Mouse (Mus musculus): ENCODE measurements around the gene Isyna1. TPM values are rescaled to one million over a fixed set of nuclear protein-coding genes. Genes with fewer than 3 reads are reported as not detected.

Gene Isyna1
- total RNA-seq, 2 experiments from 2014 or later: 51.9 to 52.1 TPM

DNA sequence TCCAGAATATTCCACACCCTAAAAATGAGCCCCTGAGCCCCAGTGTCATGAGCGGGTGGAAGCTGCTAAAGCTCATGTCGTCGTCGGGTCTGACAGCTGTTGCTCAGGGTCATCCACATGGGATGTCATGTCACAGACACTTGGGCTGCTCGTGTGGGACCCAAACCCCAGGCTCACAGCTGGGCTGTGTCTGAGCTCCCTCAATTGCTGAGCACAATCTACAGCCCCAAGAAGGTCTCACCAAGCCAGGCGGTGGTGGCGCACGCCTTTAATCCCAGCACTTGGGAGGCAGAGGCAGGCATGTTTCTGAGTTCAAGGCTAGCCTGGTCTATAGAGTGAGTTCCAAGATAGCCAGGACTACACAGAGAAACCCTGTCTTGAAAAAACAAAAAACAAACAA, 21.1 kb downstream of the Isyna1 start:
- intact Hi-C loops (cut with DNase I): loop anchor here (10.0 kb wide), 1 partner anchor 50 kb away; the partner anchor contains the start of gene Pgpep1
- no peak for DNase-seq (ENCODE audit: low spot score in 2 of 2)

DNA sequence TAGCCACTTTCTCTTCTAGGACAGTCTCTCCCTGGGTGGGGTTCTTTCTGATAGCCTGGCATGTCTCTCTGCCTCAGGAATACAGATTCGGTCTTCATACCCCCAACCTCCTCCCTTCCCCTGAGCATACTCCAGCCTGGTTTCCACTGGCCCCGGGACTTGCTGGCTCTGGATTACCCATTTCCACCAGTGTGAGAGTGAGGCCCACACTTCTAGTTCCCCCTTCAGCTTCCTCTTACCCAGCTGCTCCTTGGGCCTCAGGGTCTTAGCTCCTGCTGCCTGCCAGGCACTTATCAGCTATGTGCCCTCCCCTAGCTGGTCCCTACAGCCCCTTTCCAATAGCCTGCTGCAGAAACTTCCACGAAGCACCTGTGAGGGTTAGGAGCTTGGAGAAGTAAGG, 21.7 kb downstream of the Isyna1 start, which contains the start of gene Lrrc25:
Gene Lrrc25, plus strand, starts transcription at position 262 of the 400 bp plus-strand sequence.
- DNase-seq (ENCODE audit: low spot score in 2 of 2): no peak
- intact Hi-C loops (cut with DNase I): loop anchor here (10.0 kb wide), 1 partner anchor 49 kb away; the partner anchor contains the start of gene Pgpep1

DNA sequence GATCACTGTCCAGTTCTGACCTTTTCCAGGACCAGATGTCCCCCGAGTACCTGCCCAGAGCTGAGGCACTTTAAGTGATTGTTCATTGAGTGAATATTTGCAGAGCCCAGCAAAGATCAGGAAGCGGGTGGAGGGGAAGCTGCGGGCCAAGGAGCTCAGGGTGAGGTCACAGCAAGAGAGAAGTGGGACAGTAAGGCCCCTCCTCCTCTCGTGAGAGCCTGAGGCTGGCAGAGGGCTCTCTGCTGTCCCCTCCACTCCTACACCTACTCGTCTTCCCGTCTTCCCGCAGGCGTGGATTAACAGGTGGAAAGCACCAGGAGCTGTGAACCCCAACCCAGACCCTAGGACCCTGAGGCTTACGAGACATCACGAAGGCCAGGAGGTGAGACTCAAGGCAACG, 22.5 kb downstream of the Isyna1 start:
- no peak for DNase-seq (ENCODE audit: low spot score in 2 of 2)
- intact Hi-C loops (cut with DNase I): loop anchor here (10.0 kb wide), 1 partner anchor 48 kb away; the partner anchor contains the start of gene Pgpep1

DNA sequence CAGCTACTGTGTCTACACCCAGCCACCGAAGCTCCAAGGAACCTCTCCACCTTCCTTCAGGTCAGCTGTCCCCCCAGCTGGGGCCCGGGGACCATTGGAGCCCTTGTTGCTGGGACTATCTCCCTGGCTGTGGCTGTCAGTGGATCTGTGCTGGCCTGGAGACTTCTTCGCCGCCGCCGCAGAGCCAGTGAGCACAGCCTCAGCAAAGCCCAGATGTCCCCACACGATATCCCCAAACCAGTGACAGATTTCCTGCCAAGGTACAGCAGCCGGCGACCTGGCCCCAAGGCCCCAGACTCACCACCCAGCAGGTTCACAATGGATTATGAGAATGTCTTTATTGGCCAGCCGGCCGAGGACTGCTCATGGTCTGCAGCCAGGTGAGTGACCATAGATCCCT, 23.8 kb downstream of the Isyna1 start:
- intact Hi-C loops (cut with DNase I): loop anchor here (10.0 kb wide), 1 partner anchor 47 kb away; the partner anchor contains the start of gene Pgpep1
- DNase-seq (ENCODE audit: low spot score in 2 of 2): no peak

DNA sequence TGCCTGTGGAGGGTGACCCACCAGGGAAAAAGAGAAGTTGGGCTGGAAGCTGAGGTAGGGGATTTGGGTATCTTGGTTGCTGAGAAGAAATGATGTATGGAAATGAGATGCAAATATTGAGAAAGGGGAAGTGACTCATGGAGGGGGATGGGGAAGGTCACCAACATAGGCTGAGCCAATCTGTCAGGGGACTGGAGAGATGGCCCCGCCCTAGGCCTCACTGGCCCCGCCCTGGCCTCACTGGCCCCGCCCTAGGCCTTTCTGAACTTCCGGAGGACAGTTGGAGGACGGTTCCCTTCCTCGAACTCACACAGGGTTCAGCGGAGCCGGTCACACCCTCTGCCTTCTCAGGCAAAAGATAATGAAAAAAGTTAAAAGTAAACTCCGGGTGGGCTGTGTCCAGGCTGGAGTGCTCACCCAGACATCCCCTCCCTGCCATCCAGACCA, 24.7 kb downstream of the Isyna1 start:
- intact Hi-C loops (cut with DNase I): loop anchor here (10.0 kb wide), 1 partner anchor 46 kb away; the partner anchor contains the start of gene Pgpep1
- DNase-seq (ENCODE audit: low spot score in 2 of 2): peak in 1 of 2 experiments; percentile 40

DNA sequence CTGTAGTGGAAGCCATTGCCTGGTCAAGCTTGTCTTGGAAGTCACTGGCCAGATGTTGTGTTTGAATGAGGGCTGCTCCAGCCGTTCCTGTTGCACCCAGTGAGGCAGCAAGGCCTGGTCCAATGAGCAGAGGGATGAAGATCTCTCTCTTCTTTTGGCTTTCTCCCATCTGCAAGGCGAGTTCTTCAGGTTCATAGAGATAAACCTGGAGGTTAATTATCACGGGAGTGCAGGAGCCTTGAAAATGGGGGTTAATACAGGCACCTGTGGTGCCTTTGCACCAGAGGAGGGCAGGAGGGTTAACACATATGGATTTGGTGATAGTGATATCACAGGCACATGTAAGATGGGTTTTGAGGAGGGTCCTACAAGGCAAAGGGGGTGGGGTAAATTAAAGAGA, 28.0 kb downstream of the Isyna1 start:
- DNase-seq (ENCODE audit: low spot score in 2 of 2): no peak
- intact Hi-C loops (cut with DNase I): no loop called here

DNA sequence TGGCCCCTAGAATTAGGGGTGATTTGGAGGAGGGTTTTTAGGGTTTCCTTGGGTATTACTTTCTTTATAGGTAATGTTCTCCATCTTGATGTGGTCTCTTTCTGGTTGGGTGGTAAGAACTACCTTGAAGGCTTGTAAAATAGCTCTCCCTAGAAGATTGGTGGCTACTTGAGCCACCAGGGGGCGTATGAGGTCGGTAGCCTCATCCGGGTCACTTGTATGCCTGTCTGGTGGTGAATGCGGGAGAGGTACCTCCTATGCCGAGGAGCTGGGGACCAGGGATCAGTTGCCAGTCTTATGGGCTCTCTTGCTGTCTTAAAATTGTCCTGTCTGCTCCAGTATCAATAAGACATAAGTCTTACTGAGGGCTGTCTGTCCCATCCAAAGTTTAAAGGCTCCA, 30.9 kb downstream of the Isyna1 start:
- intact Hi-C loops (cut with DNase I): no loop called here
- no peak for DNase-seq (ENCODE audit: low spot score in 2 of 2)

DNA sequence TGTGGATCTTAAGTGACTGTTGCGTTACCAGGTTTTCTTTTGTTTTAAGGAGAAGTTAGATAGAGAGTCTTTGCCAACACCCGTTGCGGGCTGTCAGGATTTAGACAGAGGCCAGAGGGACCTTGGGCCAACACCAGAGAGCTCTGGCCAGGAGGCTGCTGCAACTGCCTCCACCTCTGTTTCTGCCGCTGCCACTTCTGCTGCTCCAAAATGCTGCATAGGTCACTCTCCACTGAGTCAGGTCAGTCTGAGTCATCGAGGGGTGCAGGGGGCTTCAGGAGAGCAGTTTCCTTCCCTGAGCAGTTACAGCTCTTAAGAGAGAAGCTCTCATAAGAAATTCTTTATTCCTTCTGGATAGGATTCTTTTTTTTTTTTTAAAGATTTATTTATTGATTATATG, 32.9 kb downstream of the Isyna1 start:
- intact Hi-C loops (cut with DNase I): no loop called here
- DNase-seq (ENCODE audit: low spot score in 2 of 2): no peak

DNA sequence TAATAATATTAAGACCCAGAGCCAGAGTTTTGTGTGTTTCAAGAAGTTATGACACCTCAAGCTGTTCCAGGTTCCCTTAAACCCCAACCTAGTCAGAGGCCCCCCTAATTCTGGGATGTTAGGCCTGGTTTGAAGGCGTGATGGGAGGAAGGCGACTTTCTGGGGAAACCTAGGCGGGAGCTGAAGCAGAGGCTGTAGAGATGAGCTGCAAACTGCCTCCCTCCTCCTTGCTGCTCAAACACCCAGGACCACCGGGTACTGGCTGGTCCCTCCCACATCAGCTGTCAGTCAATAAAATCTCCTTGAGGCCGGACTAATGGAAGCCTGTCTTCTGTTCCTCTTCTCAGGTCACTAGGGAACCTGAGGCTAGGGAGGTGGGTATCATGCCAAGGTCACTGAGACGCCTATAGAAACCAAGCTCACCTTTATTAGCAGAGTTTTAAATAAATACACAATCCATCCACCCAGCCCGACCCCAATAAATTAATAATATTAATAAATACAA, 34.9 kb downstream of the Isyna1 start:
- intact Hi-C loops (cut with DNase I): no loop called here
- DNase-seq (ENCODE audit: low spot score in 2 of 2): no peak

DNA sequence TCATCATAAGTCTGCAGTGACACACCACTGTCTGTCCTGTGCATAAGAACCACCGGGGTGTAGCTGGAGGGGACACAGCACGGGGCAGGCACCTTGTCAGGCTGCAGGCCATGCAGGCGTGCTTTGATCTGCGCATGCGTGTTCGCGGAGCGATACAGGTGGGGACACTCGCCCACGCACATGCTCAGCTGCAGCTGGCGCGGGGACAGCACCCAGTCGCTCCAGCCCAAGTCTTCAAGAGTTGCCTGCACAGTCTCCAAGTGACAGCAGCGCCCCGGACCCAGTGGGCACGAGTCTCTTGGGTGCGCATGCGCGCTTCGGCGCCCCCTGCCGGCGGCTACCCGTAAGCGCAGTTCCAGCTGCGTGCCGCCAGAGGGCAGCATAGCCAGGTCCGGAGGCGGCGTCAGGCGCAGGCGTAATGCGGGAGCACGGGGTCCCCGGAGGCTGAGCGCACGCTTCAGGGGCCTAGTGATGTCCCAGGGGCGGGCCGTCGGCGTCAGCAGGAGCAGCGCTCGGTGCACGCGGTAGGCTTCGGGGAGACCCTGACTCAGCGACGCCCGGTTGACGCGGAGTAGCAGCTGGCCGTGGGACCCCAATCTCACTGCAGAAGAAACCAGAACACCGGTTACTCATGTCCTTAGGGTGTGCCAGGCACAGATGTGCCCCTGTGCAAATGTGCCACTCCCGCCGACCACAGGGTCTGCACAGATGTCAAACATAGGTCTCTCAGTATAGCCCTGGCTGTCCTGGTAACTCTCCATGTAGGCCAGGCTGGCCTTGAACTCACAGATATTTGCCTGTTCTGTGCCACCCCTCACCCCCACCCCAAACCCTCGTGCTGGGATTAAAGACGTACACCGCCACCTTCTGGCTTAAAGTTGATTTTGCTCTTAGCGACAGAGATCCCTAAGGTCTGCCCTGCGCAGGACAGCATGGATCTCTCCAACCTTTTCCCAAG, 35.7 kb downstream of the Isyna1 start:
- intact Hi-C loops (cut with DNase I): loop anchor here (5.0 kb wide), 1 partner anchor 72 kb away; the partner anchor contains the start of gene Iqcn
- DNase-seq (ENCODE audit: low spot score in 2 of 2): peak; percentile 93 to 94

DNA sequence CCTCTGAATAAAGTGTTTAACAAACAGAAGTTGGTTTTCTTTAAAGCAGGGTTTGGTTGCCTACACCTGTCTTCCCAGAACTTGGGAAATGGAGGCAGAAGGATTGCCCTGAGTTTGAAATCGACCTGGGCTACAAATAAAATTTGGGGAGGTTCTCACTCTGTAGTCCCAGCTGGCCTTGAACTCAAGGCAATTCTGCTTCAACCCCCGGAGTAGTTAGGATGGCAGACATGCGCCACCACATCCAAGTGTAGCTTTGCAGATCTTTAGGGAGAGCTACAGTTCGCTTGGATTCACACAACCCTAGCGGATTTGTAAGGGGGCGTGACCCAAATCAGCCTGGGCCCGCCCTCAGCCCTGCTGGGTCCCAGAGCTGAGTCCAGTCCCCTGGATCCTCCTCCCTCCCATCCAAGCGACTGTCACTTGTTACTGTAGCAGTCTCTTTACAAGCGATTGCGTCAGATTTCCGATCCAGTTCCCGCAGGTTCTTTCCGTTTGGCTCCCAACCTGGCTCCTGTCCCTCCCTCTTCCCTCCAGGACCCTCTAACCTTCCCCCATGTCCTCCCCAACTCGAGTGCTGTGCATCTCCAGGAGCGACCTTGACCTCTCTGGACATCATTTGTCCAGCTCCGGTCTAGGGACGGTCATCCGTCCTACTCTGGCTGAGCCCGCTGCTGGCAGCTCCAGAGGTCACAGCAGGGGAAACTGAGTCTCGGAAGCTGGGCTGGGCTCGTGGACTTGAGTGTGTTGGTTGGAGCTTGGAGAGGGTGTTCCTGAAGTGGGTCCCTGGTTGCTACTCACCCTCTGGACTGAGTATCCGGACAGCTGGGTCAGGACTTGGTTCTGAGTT, 36.6 kb downstream of the Isyna1 start:
- intact Hi-C loops (cut with DNase I): loop anchor here (5.0 kb wide), 1 partner anchor 72 kb away; the partner anchor contains the start of gene Iqcn
- DNase-seq (ENCODE audit: low spot score in 2 of 2): no peak

DNA sequence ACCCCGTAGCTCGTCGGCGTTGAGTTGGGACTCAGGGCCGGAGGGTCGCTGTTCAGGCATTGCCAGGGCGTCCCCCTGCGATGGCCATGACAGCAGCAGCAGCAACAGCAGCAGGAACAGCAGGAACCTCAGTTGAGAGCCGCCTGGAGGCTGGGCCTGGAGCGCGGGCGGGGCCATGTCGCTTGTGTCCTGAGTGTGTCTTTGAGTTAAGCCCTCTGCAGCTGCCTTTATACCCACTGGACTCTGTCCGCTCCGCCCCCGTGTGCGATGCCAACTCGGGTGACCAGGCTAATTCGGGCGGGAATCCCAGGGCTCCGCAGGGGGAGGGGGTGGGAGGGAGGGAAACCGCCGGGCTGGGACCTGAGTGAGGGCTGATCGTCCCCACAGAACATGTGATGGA, 37.3 kb downstream of the Isyna1 start:
- intact Hi-C loops (cut with DNase I): loop anchor here (5.0 kb wide), 1 partner anchor 71 kb away; the partner anchor contains the start of gene Iqcn

DNA sequence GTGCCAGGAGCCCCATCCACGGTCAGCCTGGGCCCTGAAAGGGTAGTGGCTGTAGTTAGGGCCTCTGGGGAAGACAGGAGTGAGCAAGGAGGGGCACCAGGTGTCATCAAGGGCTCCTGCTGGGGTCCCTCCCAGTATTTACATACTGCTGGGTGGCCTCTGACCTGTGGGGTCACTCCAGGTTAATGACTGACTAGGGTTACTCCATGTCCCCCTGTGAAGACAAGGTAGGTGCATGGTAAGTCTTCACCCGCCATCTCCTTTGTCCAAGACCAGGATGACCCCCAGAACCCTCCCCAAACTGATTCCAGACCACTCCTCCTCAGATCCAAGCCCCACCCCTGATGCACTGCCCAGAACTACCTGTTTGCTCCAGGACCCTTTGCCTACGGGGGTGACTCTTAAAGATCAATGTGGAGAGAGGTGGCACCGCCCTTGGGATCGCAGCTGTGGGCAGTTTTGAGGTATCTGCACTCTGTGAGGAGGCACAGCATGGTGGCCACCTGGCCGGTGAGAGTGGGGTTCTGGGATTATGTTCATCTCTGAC, 38.2 kb downstream of the Isyna1 start, which contains the start of gene Gdf15:
Gene Gdf15, minus strand, starts transcription at position 111 of the 547 bp plus-strand sequence.
- no peak for DNase-seq (ENCODE audit: low spot score in 2 of 2)
- intact Hi-C loops (cut with DNase I): loop anchor here (5.0 kb wide), 1 partner anchor 70 kb away; the partner anchor contains the start of gene Iqcn

More for the DNA sequence above, 37.3 kb downstream of the Isyna1 start:
- no peak for DNase-seq (ENCODE audit: low spot score in 2 of 2)

DNA sequence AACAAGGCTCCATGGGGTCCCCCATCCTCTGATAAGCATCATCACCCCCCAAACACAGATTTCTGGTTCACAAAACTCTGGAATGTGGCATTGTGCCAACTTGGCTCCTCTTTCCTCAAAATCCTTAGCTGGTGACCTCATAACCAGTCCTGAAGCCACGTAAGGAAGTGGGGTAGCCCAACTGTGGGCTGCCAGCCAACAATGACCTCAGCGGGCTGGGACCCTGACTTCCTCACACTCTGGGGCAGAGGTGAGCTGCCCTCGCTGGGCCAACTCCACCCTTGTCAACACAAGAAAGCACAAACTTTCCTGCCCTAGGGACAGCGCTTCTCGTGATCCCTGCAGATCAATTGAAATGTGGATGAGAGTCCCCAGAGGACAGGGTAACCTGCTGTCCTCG, 39.9 kb downstream of the Isyna1 start:
- no peak for DNase-seq (ENCODE audit: low spot score in 2 of 2)
- intact Hi-C loops (cut with DNase I): loop anchor here (5.0 kb wide), 1 partner anchor 68 kb away; the partner anchor contains the start of gene Iqcn

DNA sequence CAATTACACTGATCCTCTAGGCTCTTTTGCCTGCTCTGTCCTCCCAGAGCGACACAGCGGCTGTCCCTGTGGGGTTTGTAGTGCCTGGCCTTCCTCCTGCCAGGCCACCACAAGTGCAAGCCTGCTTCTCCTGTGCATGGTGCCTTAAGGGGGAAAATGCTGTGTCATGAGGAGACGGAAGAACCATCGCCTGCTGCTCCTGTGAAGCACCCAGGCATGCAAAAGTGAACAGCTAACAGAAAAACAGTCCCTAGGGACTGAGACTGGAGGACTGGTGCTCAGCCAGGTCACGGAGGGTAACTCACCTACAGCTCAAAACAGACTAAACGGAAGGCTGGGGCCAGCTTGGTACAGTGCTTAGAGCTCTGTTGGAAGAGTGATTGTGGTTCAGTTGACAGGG, 41.4 kb downstream of the Isyna1 start:
- intact Hi-C loops (cut with DNase I): no loop called here
- DNase-seq (ENCODE audit: low spot score in 2 of 2): no peak

DNA sequence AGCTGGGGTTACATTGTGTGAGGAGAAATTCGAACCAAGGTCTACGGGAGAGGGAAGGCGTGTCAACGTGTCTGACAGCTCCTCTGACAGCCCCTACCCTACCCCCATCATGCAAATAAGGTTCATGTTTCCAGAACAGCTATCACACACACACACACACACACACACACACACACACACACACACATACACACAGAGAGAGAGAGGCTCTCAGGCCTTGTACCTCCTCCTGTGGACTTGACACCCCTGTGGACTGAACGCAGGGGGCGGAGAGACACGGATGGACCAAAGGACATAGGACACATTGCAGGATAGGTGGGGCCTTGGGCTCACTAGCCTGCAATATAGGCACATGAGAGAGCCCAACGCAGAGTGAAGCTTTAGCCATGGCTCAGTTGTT, 42.7 kb downstream of the Isyna1 start:
- intact Hi-C loops (cut with DNase I): no loop called here
- DNase-seq (ENCODE audit: low spot score in 2 of 2): no peak

DNA sequence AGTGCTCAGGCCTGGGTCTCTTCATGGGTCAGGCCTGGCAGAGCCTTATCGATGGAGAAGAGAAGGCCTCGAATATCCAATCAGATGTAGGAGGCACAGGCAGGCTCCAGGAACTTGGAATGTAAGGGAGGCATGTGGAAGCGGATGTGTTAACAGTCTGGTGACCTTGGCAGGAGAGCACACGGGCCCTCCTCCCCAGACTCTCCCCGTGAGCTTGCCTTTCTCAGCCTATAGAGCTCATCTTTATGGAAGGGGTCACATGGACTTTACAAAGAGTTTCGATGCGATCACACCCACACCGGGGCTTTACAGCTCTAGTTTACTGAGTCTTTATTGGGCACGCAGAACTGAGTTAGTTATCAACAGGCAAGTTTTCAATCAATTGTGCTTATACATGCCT, 44.6 kb downstream of the Isyna1 start:
- intact Hi-C loops (cut with DNase I): no loop called here
- DNase-seq (ENCODE audit: low spot score in 2 of 2): no peak

DNA sequence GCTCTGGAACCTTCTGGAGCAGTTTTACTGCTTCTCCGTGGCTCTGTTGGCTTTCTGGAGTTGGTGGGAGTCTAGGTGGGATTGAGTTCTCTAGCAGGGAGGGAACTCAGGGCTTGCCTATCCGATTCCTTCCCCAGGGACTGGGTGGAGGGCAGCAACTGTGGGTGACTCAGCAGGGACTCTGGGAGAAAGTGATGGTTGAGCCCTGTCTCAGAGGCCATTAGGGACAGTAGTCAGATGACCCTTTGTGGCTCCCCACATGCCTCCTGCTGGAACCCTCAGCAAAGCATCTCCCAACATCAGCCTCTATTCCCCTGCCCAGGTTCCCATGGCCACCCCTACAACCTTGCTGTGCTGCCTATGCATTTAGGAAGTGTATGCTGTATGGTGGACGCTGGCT, 48.8 kb downstream of the Isyna1 start:
- DNase-seq (ENCODE audit: low spot score in 2 of 2): no peak
- intact Hi-C loops (cut with DNase I): no loop called here

DNA sequence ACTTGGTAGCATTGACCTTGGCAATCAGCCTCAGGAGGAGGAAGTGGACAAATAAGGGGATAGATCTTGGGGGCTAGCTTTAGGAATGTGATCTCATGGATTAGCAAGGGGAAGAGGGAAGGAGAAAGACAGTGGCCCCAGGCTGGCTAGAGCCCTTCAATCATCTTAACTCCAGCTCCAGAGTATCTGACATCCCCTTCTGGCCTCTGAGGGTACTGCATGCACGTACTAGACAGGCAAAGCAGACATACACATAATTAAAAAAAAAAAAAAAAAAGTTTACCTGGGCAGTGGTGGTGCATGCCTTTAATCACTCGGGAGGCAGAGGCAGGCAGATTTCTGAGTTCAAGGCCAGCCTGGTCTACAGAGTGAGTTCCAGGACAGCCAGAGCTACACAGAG, 49.9 kb downstream of the Isyna1 start:
- intact Hi-C loops (cut with DNase I): no loop called here
- no peak for DNase-seq (ENCODE audit: low spot score in 2 of 2)

Measured in left cerebral cortex, postnatal 25 days (tissue).